Comparison of ENCODE assay signal across 16 mouse cellular contexts in the genomic region with DNA sequence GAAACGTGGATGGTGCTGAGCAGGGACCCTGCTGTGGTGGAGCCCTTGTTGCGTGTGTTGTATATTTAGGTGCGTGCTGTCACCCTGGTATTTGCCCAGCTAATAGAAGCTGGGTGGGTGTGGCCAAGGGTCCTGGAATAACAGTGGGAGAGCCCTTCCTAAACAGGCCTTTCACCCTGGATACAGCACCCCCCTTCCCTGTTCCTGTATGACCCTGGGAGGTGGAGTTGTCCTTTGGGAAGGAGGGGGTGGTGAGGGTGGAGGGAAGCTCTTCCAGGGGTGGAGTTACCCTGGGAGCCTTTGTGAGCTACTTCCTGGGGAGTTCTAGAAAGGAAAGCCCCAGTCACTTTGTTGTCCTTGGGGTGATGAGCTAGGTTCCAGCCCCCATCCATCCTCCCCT. TPM values are rescaled to one million over a fixed set of nuclear protein-coding genes. Genes with fewer than 3 reads are reported as not detected.
DNase-seq lines count a peak whose midpoint lies in the region; ATAC-seq and TF ChIP-seq lines count a peak whose summit lies in the region.
"Had no signal": no experiment of that assay in that cellular context is flagged by ENCODE, and none has a peak within 500 bp of the region (broad histone marks: within the 10 kb centered on the region; RNA-seq: fewer than 3 reads in every experiment).

No protein-coding gene starts in this region.

- WGBS in heart, embryonic 12.5 days: 32% methylated on average over 3 of the region's 3 CpGs
- 47% methylated on average over 3 of the region's 3 CpGs for WGBS in kidney, postnatal 0 days
- WGBS in midbrain, embryonic 13.5 days: 64% methylated on average over 3 of the region's 3 CpGs
- WGBS in midbrain, embryonic 11.5 days: 54% methylated on average over 3 of the region's 3 CpGs

- H3K36me3 ChIP-seq in heart, embryonic 12.5 days: no peaks in the 10 kb centered on the region
- H3K36me3 ChIP-seq in kidney, postnatal 0 days (ENCODE audit: insufficient read depth, low read length): no peaks in the 10 kb centered on the region
- H3K36me3 ChIP-seq in midbrain, embryonic 13.5 days: no peaks in the 10 kb centered on the region
- no peaks in the 10 kb centered on the region for H3K36me3 ChIP-seq in midbrain, embryonic 11.5 days (ENCODE audit: control insufficient read depth, insufficient read depth, low read length)
- H3K36me3 ChIP-seq: limb, embryonic 15.5 days had no signal

- no peak for DNase-seq in heart, adult 8-10 months (ENCODE audit: low spot score)
- DNase-seq in kidney, postnatal 0 days (ENCODE audit: low spot score): no peak
- DNase-seq in kidney, postnatal 36 days: no peak
- DNase-seq in midbrain, embryonic 11.5 days (ENCODE audit: low spot score, missing footprints): no peak
- DNase-seq in right cerebral cortex, postnatal 25 days: no peak
- no peak for DNase-seq in adipocyte (ENCODE audit: low spot score)
- DNase-seq: cerebellum, adult 18-20 months; kidney, adult 8-10 months; right cerebral cortex, postnatal 14 days; thymus, postnatal 36 days had no signal

- H3K27ac ChIP-seq in heart, embryonic 12.5 days (ENCODE audit: poor library complexity, severe bottlenecking): peak overlapping the region; percentile 33
- no peak overlapping the region for H3K27ac ChIP-seq in kidney, postnatal 0 days
- H3K27ac ChIP-seq in midbrain, embryonic 13.5 days: no peak overlapping the region
- H3K27ac ChIP-seq in midbrain, embryonic 11.5 days (ENCODE audit: low read depth, low read length): no peak overlapping the region
- H3K27ac ChIP-seq: macrophage had no signal

- peak; percentile 48 for ATAC-seq in heart, embryonic 12.5 days (ENCODE audit: insufficient number of reproducible peaks, low FRiP score)
- ATAC-seq in kidney, postnatal 0 days (replicated peaks; ENCODE audit: low FRiP score, low read depth): 0 out of 2 replicates have a peak, but pooled peaks have one; percentile 27
- 0 out of 2 replicates have a peak, but pooled peaks have one; percentile 3 for ATAC-seq in midbrain, embryonic 13.5 days
- ATAC-seq in midbrain, embryonic 11.5 days (ENCODE audit: low FRiP score): no peak

- H3K4me2 ChIP-seq in heart, embryonic 12.5 days: no peak overlapping the region
- H3K4me2 ChIP-seq in kidney, postnatal 0 days (ENCODE audit: low read length): no peak overlapping the region
- H3K4me2 ChIP-seq in midbrain, embryonic 13.5 days (replicated peaks): no peak overlapping the region
- no peak overlapping the region for H3K4me2 ChIP-seq in midbrain, embryonic 11.5 days
- H3K4me2 ChIP-seq: limb, embryonic 15.5 days had no signal

- no peak overlapping the region for H3K4me3 ChIP-seq in heart, embryonic 12.5 days
- no peak overlapping the region for H3K4me3 ChIP-seq in kidney, postnatal 0 days (replicated peaks; ENCODE audit: low read depth, low read length)
- H3K4me3 ChIP-seq in midbrain, embryonic 13.5 days (replicated peaks): no peak overlapping the region
- no peak overlapping the region for H3K4me3 ChIP-seq in midbrain, embryonic 11.5 days (ENCODE audit: low read depth, low read length)
- H3K4me3 ChIP-seq: erythroblast, embryonic 14.5 days; limb, embryonic 15.5 days; myocyte had no signal

- no peaks in the 10 kb centered on the region for H3K9me3 ChIP-seq in heart, embryonic 12.5 days (replicated peaks)
- H3K9me3 ChIP-seq in kidney, postnatal 0 days (replicated peaks; ENCODE audit: low read length): no peaks in the 10 kb centered on the region
- H3K9me3 ChIP-seq in midbrain, embryonic 13.5 days: no peaks in the 10 kb centered on the region
- H3K9me3 ChIP-seq in midbrain, embryonic 11.5 days (ENCODE audit: control insufficient read depth, low read length): no peaks in the 10 kb centered on the region
- H3K9me3 ChIP-seq: limb, embryonic 15.5 days had no signal

- no peak for TF ChIP-seq CTCF in kidney, postnatal 0 days (IDR thresholded peaks at IDR 0.05; ENCODE audit: low read depth)

- peaks cover 32% of the 10 kb centered on the region for H3K4me1 ChIP-seq in heart, embryonic 12.5 days (replicated peaks)
- no peaks in the 10 kb centered on the region for H3K4me1 ChIP-seq in kidney, postnatal 0 days (replicated peaks; ENCODE audit: insufficient read depth, low read length)
- peaks cover 7% of the 10 kb centered on the region; the same call in 1 of the 2 replicates for H3K4me1 ChIP-seq in midbrain, embryonic 13.5 days (replicated peaks)
- H3K4me1 ChIP-seq in midbrain, embryonic 11.5 days (ENCODE audit: control insufficient read depth, insufficient read depth, low read length): no peaks in the 10 kb centered on the region; the same call in 1 of the 2 replicates

- H3K27me3 ChIP-seq in heart, embryonic 12.5 days (replicated peaks): no peaks in the 10 kb centered on the region
- H3K27me3 ChIP-seq in kidney, postnatal 0 days (ENCODE audit: insufficient read depth, low read length): no peaks in the 10 kb centered on the region
- H3K27me3 ChIP-seq in midbrain, embryonic 13.5 days: no peaks in the 10 kb centered on the region
- H3K27me3 ChIP-seq in midbrain, embryonic 11.5 days (ENCODE audit: control insufficient read depth, insufficient read depth, low read length): no peaks in the 10 kb centered on the region
- H3K27me3 ChIP-seq: limb, embryonic 15.5 days had no signal

- no peak overlapping the region for H3K9ac ChIP-seq in heart, embryonic 12.5 days
- no peak overlapping the region for H3K9ac ChIP-seq in kidney, postnatal 0 days (ENCODE audit: low read depth, low read length)
- no peak overlapping the region for H3K9ac ChIP-seq in midbrain, embryonic 13.5 days (replicated peaks)
- H3K9ac ChIP-seq in midbrain, embryonic 11.5 days (ENCODE audit: low read length): no peak overlapping the region
- H3K9ac ChIP-seq: limb, embryonic 15.5 days had no signal

RNA-seq across cellular contexts. Expression of gene Adcy5, which starts 38.7 kb away (rescaled TPM):
- 7.8 and 8.3 TPM in 2 replicates for polyA plus RNA-seq in heart, embryonic 12.5 days (2016; fragmentation: Nextera tagmentation; extraction: Ambion mirVana)
- 10 to 100 TPM; 51.4 to 56.2 (median 54.6) TPM for total RNA-seq in heart, adult 8-10 months (2022)
- polyA plus RNA-seq in kidney, postnatal 0 days (2015; fragmentation: Nextera tagmentation; extraction: Ambion mirVana): 0.63 and 0.66 TPM in 2 replicates
- polyA plus RNA-seq in midbrain, embryonic 13.5 days (2015; fragmentation: Nextera tagmentation; extraction: Ambion mirVana): 4.5 and 6.0 TPM in 2 replicates
- polyA plus RNA-seq in midbrain, embryonic 11.5 days (2014; fragmentation: Nextera tagmentation; extraction: Ambion mirVana): 1.7 TPM in 2 replicates
- polyA plus RNA-seq: erythroblast, embryonic 14.5 days; myocyte had no signal
